Mouse (Mus musculus) thymus, adult 18-20 months (tissue): ENCODE measurements around the gene Oma1.

Experiments
- DNase-seq, 2 experiments: peaks; one replicate each; pipeline ENCODE4 v3.0.0; 2022; ENCODE audit warnings: mixed read lengths in 2 of 2

The Oma1 gene

GRCm38 (mm10) chr4:103313587-103314525 is at the start of gene Oma1:
Gene Oma1, plus strand, starts transcription at chr4:103313812.
- DNase-seq = peak; percentile 95 to 96

GRCm38 (mm10) chr4:103263812-103264396 is 49.7 kb upstream of the Oma1 start:
- DNase-seq = no peak

DNA sequence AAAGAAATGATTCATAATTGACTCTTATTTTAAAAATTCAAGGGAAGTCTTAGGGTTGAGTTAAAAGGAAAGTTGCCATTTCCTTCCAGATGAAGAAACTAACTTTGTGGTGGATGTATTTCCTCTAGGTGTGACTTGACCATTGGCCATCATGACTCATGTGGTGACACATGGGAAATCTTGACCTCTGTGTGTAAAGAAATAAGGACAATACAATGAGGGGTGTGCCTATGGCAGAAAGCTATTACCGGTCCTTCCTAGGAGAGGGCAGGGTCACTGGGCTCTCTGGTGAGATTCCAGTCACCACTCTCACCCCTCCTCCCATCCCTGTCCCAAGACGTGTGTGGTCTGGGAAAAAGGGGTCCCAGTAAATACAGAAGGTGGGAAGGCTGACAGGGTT is 48.4 kb upstream of the Oma1 start:
- no peak for DNase-seq

- no peak for DNase-seq
Measured at GRCm38 (mm10) chr4:103269336-103269735, 44.3 kb upstream of the Oma1 start.

DNA sequence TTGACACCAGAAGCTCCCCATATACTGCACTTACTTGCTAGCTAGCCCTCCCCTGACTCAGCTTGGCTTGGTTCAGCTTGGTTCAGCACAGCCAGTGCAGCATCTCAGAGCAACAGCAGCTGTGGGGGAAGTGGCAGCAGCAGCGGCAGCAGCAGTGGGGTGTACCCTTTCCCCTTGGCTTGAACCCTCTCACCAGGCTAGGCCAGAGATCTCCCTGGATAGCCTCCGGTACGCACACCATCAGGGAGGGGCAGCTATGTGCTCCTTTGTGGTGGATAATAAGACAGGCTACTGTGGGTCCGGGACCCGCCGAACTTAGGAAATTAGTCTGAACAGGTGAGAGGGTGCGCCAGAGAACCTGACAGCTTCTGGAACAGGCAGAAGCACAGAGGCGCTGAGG is 40.6 kb upstream of the Oma1 start:
- DNase-seq = no peak

GRCm38 (mm10) chr4:103288342-103288741 is 25.3 kb upstream of the Oma1 start:
- DNase-seq = no peak

- no peak for DNase-seq
Measured at GRCm38 (mm10) chr4:103290763-103291162, 22.8 kb upstream of the Oma1 start, which contains the start of gene 4921539E11Rik. Gene 4921539E11Rik, minus strand, starts transcription at chr4:103290863.

- DNase-seq = no peak
Measured at GRCm38 (mm10) chr4:103299342-103299741, 14.3 kb upstream of the Oma1 start.

GRCm38 (mm10) chr4:103303851-103304250 is 9.8 kb upstream of the Oma1 start:
- DNase-seq = no peak

- no peak for DNase-seq
Measured at GRCm38 (mm10) chr4:103314526-103314910, 906 bp downstream of the Oma1 start.

GRCm38 (mm10) chr4:103315861-103316260 is 2.2 kb downstream of the Oma1 start:
- DNase-seq = no peak

DNA sequence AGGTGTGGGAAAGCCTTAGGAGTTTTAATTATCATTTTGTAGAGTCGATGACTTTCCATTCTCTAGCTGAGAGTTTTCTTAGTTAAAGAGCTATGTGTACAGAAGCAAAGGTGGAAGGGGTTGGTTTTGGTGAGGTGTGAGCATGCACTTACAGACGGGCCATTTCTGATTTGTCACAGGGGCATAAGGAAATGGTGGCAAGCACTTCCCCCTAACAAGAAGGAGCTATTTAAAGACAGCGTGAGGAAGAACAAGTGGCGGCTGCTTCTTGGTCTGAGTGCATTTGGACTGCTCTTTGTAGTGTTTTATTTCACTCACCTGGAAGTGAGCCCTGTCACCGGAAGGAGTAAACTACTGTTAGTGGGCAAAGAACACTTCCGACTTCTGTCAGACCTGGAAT is 7.8 kb downstream of the Oma1 start:
- no peak for DNase-seq

- DNase-seq = no peak
Measured at GRCm38 (mm10) chr4:103324688-103325451, 11.3 kb downstream of the Oma1 start.

DNA sequence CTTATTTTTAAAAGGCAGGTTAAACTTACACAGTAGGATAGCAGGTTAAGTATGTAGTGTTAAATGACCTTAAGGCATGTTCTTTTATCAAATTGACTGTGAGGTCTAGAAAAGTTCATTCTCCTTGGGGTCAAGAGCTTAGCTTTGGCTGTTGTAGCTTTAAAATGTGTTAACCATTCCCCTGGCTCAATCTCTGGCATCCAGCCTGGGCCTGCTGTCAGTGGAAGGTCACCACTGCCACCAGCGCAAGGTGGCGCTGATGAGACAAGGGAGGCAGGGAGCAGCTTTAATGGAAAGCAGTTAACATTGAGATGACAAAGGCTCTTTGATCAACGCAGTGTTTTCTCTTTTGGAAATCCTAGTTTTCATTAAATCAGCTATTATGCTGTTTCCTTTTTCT is 13.4 kb downstream of the Oma1 start:
- DNase-seq = no peak

- no peak for DNase-seq
Measured at GRCm38 (mm10) chr4:103329348-103329747, 15.7 kb downstream of the Oma1 start.

GRCm38 (mm10) chr4:103335134-103335533 is 21.5 kb downstream of the Oma1 start:
- no peak for DNase-seq

- DNase-seq = no peak
Measured at GRCm38 (mm10) chr4:103340726-103341125, 27.1 kb downstream of the Oma1 start.

DNA sequence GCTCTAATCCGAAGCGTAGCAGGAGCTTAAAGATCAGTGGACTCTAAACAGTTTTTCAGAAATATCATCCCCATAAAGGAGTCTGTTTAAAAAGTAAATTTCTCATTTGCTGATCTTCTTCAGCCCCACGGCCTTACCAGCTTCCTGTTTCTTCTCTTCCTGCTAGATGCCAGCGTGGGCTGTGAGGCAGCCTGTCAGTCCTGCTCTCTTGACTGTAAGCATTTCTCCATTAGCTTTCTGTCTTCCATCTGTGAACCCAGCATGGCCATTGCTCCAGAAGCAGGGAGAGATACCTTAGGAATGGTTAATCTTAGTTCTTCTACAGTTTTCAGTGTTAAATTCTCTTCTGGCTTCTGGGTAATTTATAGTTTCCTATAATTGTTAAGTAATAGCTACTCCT is 28.0 kb downstream of the Oma1 start:
- no peak for DNase-seq

- no peak for DNase-seq
Measured at GRCm38 (mm10) chr4:103346058-103346457, 32.4 kb downstream of the Oma1 start.

DNA sequence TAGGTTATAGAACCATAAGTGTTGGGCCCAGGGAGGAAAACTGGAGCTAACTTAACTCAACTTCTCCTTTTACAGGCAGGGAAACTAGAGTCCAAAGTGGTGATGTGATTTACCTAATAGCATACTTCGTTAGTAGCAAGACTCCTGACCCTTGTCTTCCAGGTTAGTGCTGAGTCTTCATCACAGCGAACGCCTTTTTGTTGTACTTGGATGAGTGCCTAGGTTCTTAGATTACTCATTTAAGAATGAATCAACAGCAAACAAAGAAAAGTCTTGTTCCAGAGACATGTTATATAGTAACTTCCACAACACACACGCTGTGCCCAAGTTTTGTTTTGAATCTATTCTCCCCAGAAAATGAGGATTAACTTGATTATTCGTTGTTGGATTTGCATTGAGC is 33.2 kb downstream of the Oma1 start:
- no peak for DNase-seq

- DNase-seq = no peak
Measured at GRCm38 (mm10) chr4:103349219-103349618, 35.6 kb downstream of the Oma1 start.

DNA sequence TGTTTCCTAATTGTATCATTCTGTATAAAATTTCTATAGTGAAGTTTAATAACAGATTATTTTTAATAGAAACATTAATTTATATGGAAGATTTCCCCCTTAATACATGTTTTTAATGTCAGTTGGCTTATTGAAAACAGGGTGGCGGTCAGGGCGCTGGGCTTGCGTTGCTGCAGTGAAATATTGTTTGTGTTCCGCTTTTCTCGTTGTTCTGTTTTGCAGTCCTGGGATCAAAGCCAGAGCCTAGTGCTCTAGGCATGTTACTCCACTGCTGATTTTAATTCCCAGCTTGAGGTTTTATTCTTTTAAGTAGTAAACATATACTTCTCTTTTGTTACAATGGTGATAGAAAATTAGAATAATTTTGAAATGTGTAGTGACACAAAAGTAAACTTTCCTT is 39.3 kb downstream of the Oma1 start:
- no peak for DNase-seq

DNA sequence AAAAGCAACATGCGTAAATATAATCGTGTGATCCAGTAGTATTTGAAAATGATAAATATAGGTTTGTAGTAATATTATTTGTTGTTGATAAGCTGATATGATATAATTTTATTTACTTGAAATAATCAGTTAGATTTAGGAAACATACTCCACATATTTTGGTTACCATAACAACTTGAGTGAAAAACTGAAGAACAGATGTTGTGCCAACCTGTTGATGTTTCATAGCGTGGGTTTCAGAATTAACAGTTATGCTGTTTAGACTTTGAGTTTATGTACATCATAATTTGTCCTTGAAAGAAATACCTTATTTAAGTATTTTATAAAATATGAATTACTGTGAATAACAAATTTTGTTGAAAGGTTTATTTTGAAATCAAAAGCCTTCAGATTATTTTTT is 43.8 kb downstream of the Oma1 start:
- DNase-seq = no peak
